Mouse (Mus musculus): ENCODE measurements around the gene Sfxn3.

GRCm38 (mm10) chr19:45044389-45044927 lies 2.8 kb upstream of the Sfxn3 start:
- no peak for TF ChIP-seq CTCF (IDR thresholded peaks at IDR 0.05; ENCODE audit: low read depth)
- no peak for TF ChIP-seq EP300 (IDR thresholded peaks at IDR 0.05; ENCODE audit: low read depth)
